Mouse (Mus musculus): ENCODE measurements at regions not wholly inside any gene's neighbourhood (a gene's known extent, or its start where the extent isn't known, plus 50 kb on each side); places are given as distances from the start of the nearest gene placed in this dataset.

DNA sequence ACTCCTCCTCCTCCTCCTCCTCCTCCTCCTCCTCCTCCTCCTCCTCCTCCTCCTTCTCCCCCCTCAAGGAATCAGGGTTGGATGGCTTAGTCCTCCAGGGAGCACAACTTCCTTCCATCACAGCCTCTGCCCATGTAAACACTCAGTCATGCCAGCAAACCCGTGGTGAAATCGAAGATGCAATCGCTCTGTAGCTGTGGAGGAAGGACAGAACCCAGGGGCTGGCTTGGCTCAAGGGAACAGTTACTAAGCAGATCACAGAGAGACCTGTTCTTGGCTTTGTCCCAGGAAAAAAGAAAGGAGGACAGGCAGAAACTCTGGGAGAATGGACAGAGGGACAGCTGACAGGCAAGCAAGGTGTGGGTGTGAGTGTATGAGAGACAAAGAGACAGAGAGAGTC, 112.6 kb upstream of the S1pr3 start:
- in situ Hi-C loops (cut with MboI; ENCODE audit: unreplicated experiment in 2 of 2): no loop called here

DNA sequence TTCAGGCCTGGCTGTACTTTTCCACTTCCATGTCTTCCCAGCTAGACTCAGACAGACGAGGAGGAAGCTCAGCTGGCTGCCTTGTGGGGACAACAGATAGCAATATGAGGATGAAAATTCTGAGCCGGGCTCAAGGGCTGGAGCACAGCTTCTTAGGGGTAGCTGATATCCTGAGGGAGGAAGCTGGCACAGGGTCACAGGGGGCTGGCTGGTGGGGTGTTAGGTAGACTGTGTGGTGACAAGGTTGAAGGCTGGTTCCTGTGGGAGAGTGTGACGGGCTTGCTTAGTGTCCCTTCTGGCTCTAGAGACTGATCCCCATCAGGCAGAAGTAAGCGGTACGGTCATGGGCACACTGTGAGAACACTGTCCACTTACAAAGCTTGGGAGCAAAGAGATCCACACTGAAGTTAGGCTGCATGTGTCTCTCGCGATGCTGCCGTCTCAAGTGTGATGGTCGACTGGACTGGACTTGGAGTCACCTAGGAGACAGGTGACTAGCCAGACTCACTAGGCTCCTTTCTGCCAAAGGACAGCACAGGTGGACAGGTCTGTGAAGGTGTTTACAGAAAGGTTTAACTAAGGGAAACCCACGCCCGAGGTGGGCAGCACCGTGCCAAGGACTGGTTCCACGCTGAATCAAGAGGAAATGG, 111.1 kb upstream of the S1pr3 start:
- in situ Hi-C loops (cut with MboI; ENCODE audit: unreplicated experiment in 2 of 2): no loop called here

DNA sequence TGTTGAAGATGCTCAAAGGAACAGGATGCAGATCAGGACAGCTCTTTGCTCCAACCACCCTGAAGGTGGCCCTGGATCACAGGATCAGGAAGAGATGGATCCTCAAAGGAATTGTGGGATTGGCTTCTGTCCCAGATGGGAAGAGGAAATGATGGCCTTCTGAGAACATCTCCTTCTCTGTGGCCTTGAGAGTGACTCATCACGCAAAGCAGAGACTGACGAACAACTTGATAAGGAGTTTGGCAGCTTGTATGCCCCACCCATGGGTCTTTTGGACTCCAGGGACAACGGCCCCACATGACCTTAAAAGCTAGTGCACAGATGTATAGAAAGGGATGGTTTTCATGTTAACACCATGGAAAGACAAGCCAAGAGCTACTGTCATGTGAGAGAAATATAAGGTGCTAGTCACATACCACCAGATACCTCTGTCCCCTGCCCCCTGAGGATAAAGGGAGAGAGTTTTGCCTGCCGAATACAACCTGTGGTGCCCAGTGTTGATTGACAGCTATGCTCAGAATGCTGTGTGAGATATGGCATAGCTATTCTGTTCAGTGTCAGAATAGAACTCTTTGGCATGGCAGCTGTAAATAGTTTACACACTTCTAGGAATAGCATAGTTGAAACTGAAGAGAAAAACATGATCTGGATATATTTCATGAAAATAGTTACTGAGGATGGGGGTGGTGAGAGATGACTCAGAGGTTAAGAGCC, 109.2 kb upstream of the S1pr3 start:
- in situ Hi-C loops (cut with MboI; ENCODE audit: unreplicated experiment in 2 of 2): no loop called here

DNA sequence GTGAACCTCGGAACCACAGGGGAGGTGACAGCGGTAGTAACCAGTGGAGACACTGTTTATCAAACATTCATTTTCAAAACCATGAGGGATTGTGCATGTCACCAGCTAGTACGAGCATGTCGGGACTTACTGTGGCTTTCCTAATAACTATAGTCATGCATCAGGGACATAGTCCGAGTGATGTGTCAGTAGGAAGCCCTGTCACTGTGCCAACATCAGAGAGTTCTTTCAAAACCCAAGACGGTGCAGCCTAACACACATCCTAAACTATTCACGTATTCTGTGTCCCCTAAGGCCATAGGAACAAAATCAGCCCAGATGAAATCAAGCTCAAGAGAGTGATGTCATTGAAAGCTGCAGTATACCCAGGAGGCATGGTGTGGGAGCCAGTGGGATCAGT, 107.0 kb upstream of the S1pr3 start:
- in situ Hi-C loops (cut with MboI; ENCODE audit: unreplicated experiment in 2 of 2): no loop called here

DNA sequence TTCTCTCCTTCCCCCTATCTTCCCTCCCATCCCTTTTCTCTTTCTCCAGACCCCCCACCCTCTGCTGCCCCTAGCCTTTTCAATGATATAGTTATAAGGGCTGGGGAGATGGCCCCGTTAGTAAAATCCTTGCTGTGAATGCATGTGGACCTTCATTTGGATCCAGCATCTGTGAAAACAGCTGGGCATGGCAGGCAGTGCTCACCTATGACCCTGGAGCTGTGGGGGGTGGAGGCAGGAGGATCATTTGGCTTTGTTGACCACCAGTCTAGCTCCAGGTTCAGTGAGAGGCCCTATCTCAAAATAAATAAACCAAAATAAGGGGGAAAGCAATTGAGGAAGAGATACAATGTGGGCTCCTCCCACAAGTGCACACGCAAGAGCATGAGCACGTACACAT, 105.3 kb upstream of the S1pr3 start:
- in situ Hi-C loops (cut with MboI; ENCODE audit: unreplicated experiment in 2 of 2): no loop called here

DNA sequence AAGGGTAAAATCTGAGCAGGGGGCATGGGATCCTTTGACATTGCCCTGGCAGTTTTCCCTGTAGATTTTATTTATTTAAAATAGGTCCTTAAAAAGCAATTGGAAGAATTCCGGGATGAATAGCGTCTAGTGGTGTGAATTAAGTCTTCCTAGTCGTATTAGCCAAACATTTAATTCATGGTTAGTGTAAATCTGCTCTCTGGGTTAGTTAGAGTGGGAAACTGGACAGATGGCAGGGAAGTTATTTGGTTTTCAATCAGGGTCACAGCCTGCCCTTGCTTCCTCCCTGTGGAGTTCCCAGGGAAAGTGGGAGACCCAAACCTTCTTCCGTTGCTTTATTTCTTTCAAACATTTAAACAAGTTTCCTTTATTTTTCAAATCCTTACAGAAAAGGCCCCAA, 103.8 kb upstream of the S1pr3 start:
- in situ Hi-C loops (cut with MboI; ENCODE audit: unreplicated experiment in 2 of 2): no loop called here

DNA sequence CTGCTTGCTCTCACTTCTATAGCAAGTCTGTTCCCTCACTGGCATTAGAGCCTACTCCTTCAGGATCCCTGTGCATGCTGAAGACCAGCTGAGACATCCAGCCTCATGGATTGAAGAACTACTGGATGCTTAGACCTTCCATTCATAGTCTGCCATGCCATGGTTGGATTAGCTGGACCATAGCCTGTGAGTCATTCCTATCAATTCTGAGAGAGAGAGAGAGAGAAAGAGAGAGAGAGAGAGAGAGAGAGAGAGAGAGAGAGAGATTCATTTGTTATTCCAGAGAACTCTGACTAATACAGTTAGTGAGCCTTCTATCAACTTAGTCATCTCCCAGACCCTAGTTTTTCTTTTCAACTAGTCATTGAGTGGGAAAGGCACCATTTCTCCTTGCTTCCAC, 99.0 kb upstream of the S1pr3 start:
- in situ Hi-C loops (cut with MboI; ENCODE audit: unreplicated experiment in 2 of 2): no loop called here

DNA sequence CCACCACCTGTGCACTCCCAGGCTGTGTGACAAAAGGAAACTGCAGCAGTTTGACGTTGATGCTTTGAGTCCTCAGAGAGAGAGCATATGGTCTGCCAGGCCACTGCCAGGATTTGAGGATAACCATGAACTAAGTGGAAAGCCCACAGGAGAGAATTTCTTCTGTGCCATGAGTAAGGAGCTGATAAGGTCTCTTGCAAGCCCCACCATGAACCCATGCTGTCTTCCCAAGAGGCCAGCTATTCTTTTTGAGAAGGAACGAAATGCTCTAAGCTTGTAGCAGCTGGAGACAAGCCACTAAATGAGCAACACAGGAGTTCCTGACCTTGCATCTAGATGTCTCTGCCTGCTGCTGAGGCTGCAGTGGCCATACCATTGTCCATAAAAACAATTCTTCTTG, 98.4 kb upstream of the S1pr3 start:
- in situ Hi-C loops (cut with MboI; ENCODE audit: unreplicated experiment in 2 of 2): no loop called here

DNA sequence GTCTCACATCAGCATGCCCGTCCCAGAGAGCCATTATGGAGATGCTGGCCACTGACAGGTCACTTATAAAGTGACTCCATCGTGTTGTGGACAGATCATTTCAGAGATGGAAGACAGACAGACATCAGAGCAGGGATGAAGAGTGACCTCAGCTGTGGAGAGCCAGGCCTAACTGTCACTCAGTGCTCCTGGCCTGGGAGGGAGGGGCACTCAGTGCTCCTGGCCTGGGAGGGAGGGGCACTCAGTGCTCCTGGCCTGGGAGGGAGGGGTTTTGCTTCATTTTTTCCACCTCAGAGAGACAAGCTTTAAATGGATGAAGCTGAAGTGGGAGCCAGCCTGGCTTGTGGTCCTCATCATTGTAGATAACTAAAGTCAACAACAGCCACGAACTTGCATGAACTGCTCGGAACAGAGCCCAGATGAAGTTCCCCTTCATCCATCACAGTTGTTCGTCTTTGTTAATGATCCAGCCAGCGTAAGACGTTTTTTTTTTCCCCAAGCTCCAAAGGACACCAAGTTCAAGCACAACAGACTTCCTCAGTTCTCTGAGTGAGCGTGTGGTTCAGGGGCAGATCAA, 96.7 kb upstream of the S1pr3 start:
- in situ Hi-C loops (cut with MboI; ENCODE audit: unreplicated experiment in 2 of 2): no loop called here

DNA sequence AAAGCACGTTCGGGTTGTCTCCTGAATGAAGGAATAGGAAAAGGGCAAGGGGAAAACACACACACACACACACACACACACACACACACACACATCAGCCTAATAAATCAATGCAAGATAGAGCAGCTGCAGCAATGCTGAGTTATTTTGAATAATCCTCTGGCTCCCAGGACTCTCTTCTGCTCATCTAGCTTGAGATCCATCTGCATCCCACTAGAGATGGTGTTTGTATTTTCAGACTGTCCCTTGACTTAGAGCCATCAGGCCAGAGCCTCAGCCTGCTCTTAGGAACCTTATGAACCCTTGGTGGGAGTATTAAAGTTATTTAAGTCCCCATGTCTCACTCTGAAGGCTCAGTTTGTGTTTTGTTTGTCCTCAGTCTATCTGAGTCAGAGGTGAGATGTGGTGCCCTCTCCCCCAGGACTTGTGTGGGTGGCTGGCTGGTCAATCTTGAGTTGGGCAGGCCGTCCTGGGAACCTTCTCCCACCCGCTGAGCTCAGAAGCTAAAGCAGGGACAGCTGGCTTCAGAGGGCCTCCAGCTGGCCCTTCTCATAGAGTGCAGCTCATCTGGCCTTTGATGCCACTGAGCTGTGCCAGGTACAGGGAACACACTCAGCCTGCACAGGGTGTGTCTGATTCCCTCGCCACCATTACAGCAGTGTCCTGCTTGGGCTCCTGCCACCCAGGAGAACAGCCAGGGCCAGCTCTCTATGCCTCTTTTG, 95.1 kb upstream of the S1pr3 start:
- in situ Hi-C loops (cut with MboI; ENCODE audit: unreplicated experiment in 2 of 2): no loop called here

DNA sequence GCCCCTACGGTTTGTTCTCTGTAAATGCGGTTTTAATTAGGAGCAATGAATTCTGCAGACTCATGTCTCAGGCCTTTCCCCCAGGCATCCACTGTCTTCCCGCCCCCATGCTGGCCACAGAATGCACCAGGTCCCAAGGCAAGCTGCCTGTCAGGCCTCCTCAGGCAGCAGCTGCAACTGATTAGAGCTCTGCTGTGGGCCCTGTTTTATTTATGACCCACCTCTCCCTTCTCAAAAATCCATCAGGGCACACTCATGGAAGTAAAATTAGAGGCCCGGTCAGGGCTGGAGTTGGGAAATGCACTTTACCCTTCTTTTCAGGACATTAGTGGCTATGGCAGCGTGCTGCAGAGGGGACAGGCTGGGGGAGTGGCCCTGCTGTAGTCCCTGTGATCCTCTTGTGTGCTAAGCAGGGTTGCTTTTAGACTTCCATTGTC, 93.9 kb upstream of the S1pr3 start:
- in situ Hi-C loops (cut with MboI; ENCODE audit: unreplicated experiment in 2 of 2): no loop called here

DNA sequence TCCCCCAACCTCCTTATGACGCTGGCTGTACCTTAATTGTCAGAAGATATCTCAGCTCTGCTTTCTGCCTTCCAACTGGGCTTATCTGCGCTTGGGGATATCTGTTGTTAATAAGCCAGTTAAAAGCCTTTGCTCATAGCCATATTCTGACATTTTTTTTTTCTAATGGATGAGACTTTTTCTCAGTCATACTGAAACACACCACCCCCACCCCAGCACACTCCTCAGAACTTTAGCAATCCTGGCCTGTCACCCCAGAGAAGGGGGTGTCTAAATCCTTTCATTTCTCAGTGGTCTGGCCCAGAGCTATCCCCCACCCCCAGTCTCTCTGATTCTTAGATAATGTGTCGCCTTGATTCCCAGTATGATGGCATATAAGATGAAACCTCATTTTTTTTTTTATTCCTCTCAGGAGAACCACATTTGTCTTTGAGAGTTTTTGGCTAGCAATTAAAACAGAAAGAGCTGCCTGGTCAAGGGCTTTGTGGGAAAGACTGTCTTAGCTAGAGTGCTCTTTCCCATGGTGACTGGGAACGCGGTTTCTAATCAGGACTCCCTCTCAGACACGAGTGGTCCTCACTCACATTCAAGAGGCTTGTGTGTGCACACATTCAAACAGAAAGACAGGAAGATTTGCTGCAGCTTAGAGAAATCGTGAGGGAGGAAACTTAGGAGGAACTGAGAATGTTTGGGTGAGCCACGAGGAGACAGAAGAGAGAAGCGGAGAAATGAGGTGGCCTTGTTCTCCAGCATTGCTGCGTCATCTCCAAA, 93.2 kb upstream of the S1pr3 start:
- in situ Hi-C loops (cut with MboI; ENCODE audit: unreplicated experiment in 2 of 2): no loop called here

DNA sequence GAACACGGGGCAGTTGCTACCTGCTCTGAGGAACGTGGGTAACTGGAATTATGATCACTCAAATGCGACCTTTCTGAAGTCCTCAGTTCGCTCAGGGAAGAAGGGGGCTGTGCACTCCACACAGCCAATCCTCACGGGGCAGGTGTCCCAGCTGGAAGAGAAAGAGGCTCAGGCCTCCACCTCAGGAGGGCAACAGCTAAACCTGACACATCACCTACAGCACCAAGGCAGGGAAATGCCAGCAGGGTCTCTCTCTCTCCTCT, 92.7 kb upstream of the S1pr3 start:
- in situ Hi-C loops (cut with MboI; ENCODE audit: unreplicated experiment in 2 of 2): no loop called here

DNA sequence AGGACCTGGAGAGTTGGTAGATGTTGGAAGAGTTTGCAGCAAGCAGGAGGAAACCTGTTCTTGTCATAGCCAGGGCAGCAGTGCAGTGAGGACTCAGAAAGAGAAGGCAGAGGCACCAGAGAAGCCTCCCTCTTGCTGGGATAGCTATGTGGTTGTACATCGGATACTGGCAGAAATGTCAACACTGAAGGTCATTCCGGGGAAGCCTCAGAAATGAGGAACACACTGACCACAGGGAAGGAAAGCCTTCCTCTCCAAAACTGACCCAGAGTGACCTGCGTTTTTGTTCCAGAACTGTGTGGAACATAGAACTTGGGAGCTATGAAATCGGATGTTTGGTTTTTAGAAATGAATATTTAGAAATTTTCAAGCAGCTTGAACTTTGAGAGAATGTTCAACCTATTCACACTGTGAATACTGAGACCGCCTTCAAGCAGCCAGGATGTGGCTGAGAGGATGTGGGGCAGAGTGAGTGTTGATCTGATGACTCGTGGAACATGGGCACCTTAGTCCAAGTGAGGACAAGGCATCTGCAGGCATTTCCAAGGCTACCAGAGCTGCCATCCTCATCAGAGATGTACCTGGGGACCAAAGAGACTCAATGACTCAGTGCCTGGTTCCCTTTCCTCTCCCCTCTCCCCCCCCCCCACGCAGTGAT, 85.3 kb upstream of the S1pr3 start:
- in situ Hi-C loops (cut with MboI; ENCODE audit: unreplicated experiment in 2 of 2): loop anchor here in 1 of 2 experiments (5.0 kb wide), 1 partner anchor 89 kb away; no protein-coding TSS in a partner anchor

DNA sequence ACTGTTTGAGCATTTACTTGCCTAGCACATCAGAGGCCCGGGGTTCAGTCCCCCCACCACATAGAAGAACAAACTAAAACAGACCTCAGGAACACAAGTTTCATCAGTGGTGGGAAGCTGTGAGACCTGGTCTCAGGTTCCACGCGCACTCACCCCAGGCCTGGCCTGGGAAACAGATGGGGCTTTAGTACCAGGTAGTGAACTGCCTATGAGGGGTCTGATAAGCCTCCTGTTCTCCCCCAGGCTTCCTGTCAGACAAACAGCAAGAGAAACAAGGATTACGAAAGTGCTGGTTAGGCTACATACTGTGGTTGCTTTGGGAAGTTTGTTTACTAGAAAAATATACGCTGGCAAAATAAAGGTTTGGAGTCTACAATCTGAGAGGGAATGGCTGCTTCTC, 83.7 kb upstream of the S1pr3 start:
- in situ Hi-C loops (cut with MboI; ENCODE audit: unreplicated experiment in 2 of 2): loop anchor here in 1 of 2 experiments (5.0 kb wide), 1 partner anchor 88 kb away; no protein-coding TSS in a partner anchor

DNA sequence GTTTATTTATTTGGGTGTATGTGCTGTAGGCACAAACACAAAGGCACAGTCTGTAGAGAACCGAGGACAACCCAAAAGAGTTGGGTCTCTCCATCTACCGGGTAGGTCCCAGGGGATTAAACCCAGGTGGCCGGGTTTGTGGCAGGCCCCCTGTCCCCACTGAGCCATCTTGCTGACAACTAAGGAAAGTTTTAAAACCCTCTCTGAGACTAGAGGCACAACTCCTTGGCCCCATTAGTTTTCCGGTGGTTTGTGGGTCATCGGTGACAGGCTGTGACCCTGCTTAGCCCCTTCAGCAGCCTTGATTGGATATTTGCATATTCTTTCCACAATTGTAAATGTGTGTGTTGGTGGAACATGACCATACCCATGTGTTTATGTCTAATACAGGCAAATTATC, 83.1 kb upstream of the S1pr3 start:
- in situ Hi-C loops (cut with MboI; ENCODE audit: unreplicated experiment in 2 of 2): no loop called here

DNA sequence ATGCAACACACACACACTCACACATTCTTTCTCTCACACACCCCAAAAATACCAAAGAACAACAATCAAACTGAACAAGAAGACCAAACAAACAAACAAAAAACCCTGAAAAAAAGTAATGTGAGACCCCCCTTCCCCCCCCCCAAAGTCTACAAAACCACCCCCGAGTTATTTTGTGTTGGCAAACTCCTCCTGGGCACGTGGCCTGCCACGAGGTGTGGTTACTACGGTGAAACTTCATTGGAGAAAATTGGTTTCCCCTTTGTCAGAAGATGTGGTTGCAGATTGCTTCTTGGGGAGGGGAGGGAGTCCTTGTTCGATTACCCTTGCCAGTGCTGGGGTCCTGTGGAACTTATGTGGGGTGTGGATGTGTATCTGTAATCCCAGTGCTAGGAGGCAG, 82.3 kb upstream of the S1pr3 start:
- in situ Hi-C loops (cut with MboI; ENCODE audit: unreplicated experiment in 2 of 2): no loop called here

DNA sequence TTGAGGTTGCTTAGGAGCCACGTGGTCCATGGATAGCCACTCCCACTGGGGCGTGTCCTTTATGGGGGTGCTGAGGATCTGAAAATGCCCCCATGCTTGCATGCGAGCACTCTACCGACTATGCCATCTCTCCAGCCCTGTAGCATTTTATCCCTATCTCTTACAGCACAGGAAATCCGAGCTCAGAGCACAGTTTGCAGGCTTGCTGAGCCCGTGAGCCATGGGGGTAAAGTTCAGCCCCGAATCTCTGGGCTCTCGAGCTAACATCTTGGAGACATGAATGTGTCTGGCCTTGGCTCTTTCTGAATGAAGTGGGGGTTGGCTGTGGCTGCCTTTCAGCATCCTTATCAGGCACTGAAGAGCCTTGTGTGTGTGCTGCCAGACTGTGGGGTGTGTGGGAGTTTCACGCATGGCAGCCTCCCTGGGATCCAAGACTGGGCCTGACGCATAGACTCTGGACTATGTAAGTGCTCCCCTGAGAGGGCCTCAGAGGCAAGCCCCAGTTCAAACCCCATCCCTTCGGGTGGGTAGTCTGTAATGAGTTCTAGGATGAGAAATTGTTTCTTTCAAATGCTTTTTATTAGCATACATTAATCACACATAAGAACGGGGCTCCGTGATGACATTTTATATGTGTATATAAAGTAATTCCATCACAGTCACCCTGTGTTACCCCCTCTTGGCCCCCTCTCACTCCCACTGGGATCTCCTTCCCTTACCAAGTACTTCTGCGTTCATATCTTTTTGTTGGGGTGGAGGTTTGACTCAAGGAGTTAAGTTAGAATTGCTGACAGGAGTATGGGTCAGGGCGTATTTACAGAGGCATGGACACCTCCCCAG, 80.1 kb upstream of the S1pr3 start:
- in situ Hi-C loops (cut with MboI; ENCODE audit: unreplicated experiment in 2 of 2): no loop called here

DNA sequence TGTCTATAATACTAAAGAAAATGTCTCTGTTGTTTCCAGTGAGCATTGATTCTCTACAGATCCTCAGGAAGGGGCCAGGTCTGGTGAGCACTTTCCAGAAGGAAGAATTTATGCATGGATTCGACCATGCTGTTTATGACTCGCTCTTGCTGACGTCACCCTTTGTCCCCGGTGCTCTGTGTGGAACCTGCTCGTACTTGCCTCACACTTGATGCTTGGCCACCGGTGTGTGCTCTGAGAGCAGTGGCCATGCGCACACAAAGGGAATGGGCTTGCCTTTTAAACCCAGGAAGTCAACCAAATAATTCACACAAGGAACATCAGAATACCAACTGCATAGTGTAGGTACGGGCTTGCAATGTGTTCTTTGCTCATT, 79.5 kb upstream of the S1pr3 start:
- in situ Hi-C loops (cut with MboI; ENCODE audit: unreplicated experiment in 2 of 2): no loop called here

DNA sequence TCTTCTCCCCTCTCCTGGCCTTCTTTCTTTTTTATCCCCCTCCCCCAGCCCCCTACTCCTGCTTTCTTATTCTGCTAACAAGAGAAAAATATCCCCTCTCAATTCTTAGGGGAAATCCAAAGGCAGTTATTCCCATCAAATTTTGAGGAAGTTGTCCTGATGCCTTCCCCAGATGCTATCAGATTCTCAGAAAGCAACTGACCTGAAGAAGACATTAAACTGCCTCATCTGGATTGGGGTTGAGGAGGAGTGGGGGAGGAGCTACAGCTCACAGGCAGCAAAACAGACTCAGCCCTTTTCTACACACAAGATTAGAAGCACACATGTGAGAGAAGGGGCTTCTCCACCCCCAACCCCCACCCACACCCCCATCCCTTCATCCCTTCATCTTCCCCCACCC, 78.7 kb upstream of the S1pr3 start:
- in situ Hi-C loops (cut with MboI; ENCODE audit: unreplicated experiment in 2 of 2): no loop called here
